Mouse (Mus musculus) olfactory bulb, adult 2 months (tissue): ENCODE data around the gene Dglucy.

Source experiments
- CTCF ChIP-seq: fragments of 200-500 bp; IDR thresholded peaks from 2 replicates; pipeline ENCODE4 v1.5.1; 2012; ENCODE audit warnings: low read depth, mild to moderate bottlenecking, low read length, moderate library complexity; ENCODE audit not compliant: insufficient read depth
- POLR2A ChIP-seq: fragments of 200-500 bp; IDR thresholded peaks from 2 replicates; pipeline ENCODE4 v1.6.1; 2012; ENCODE audit warnings: mild to moderate bottlenecking, low read depth, low read length, moderate library complexity; ENCODE audit not compliant: insufficient read depth

- TF ChIP-seq CTCF (no peak), POLR2A (no peak)
Measured at GRCm38 (mm10) chr12:100886877-100887276, 108.0 kb downstream of the Dglucy start.
